8 mouse cellular contexts compared by ENCODE assay signal in the genomic region with DNA sequence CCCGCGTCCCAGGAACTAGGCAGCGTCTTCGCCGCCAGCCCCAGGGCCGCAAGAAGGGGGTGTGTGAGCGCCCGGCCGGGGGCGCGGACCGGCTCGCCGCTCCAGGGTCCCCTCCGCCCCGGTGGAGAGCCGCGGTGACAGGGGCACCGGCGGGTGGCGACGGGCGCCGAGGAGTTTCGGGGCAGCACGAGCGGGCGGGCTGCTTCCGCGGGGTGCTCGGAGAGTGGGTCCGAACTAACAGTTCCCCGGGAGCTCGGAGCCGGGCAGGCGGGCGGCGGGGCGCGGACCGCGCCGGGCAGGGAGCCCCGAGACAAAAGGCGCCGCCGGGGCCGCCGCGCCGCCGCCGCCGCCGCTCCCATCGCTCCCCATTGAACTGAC. TPM values are rescaled to one million over a fixed set of nuclear protein-coding genes. Genes with fewer than 3 reads are reported as not detected.
DNase-seq lines count a peak whose midpoint lies in the region; ATAC-seq and TF ChIP-seq lines count a peak whose summit lies in the region.

No protein-coding gene starts in this region.

- H3K9me3 ChIP-seq in embryonic facial prominence, embryonic 10.5 days, result no peaks in the 10 kb centered on the region
- H3K9me3 ChIP-seq in hindbrain, embryonic 12.5 days (replicated peaks), result no peaks in the 10 kb centered on the region
- no peaks in the 10 kb centered on the region for H3K9me3 ChIP-seq in midbrain, embryonic 11.5 days (ENCODE audit: control insufficient read depth, low read length)

- peaks cover 8% of the 10 kb centered on the region; the same call in 1 of the 2 replicates for H3K4me1 ChIP-seq in embryonic facial prominence, embryonic 10.5 days
- peaks cover 5% of the 10 kb centered on the region; the same call in 1 of the 2 replicates for H3K4me1 ChIP-seq in hindbrain, embryonic 12.5 days
- H3K4me1 ChIP-seq in midbrain, embryonic 11.5 days (ENCODE audit: control insufficient read depth, insufficient read depth, low read length), result no peaks in the 10 kb centered on the region

- TF ChIP-seq CTCF in left cerebral cortex, adult 2 months (IDR thresholded peaks at IDR 0.05), result no peak

- 1% methylated on average over 56 of the region's 56 CpGs for WGBS in embryonic facial prominence, embryonic 10.5 days
- under 1% methylated on average over 25 of the region's 56 CpGs for WGBS in hindbrain, embryonic 12.5 days
- 0% methylated on average over 31 of the region's 56 CpGs for WGBS in midbrain, embryonic 11.5 days

- no peak for DNase-seq in left cerebral cortex, adult 2 months (ENCODE audit: extremely low spot score in 1 of 2, low spot score in 2 of 2)
- no peak for DNase-seq in left cerebral cortex, adult 8-10 months (ENCODE audit: low spot score in 2 of 2)
- no peak for DNase-seq in embryonic facial prominence, embryonic 10.5 days (ENCODE audit: low spot score)
- DNase-seq in midbrain, embryonic 11.5 days (ENCODE audit: low spot score, missing footprints), result no peak
- DNase-seq in adrenal gland, adult 8-10 months, result no peak
- no peak for DNase-seq in embryo, embryonic 11 days

- peak overlapping the region; percentile 94 for H3K27ac ChIP-seq in left cerebral cortex, adult 2 months
- H3K27ac ChIP-seq in embryonic facial prominence, embryonic 10.5 days (replicated peaks), result peak overlapping the region; percentile 98
- H3K27ac ChIP-seq in hindbrain, embryonic 12.5 days, result peak overlapping the region; percentile 99
- peak overlapping the region; percentile 98 for H3K27ac ChIP-seq in midbrain, embryonic 11.5 days (ENCODE audit: low read depth, low read length)

- H3K27me3 ChIP-seq in embryonic facial prominence, embryonic 10.5 days (replicated peaks; ENCODE audit: low read depth, poor library complexity, severe bottlenecking), result no peaks in the 10 kb centered on the region
- no peaks in the 10 kb centered on the region for H3K27me3 ChIP-seq in hindbrain, embryonic 12.5 days
- no peaks in the 10 kb centered on the region for H3K27me3 ChIP-seq in midbrain, embryonic 11.5 days (ENCODE audit: control insufficient read depth, insufficient read depth, low read length)

- peak overlapping the region; percentile 86 for H3K4me2 ChIP-seq in hindbrain, embryonic 12.5 days (replicated peaks)
- H3K4me2 ChIP-seq in midbrain, embryonic 11.5 days, result peak overlapping the region; percentile 55

- H3K9ac ChIP-seq in hindbrain, embryonic 12.5 days, result peak overlapping the region; percentile 98
- H3K9ac ChIP-seq in midbrain, embryonic 11.5 days (ENCODE audit: low read length), result peak overlapping the region; percentile 98

- intact Hi-C loops in left cerebral cortex, adult 2 months (cut with DNase I), result loop anchor here (5.0 to 10.0 kb wide), 3 partner anchors 100 to 490 kb away; a partner anchor contains a TSS

- no peaks in the 10 kb centered on the region for H3K36me3 ChIP-seq in embryonic facial prominence, embryonic 10.5 days (replicated peaks)
- H3K36me3 ChIP-seq in hindbrain, embryonic 12.5 days, result no peaks in the 10 kb centered on the region
- no peaks in the 10 kb centered on the region for H3K36me3 ChIP-seq in midbrain, embryonic 11.5 days (ENCODE audit: control insufficient read depth, insufficient read depth, low read length)

- ATAC-seq in hindbrain, embryonic 12.5 days (ENCODE audit: low FRiP score), result peak; percentile 37
- peak; percentile 22 for ATAC-seq in midbrain, embryonic 11.5 days (ENCODE audit: low FRiP score)
- no peak for ATAC-seq in megakaryocyte progenitor cell, adult 5-6 weeks (replicated peaks; ENCODE audit: poor library complexity)

- H3K4me3 ChIP-seq in left cerebral cortex, adult 2 months, result peak overlapping the region; percentile 77
- peak overlapping the region; percentile 97 for H3K4me3 ChIP-seq in embryonic facial prominence, embryonic 10.5 days
- peak overlapping the region; percentile 99 for H3K4me3 ChIP-seq in hindbrain, embryonic 12.5 days
- H3K4me3 ChIP-seq in midbrain, embryonic 11.5 days (ENCODE audit: low read depth, low read length), result peak overlapping the region; percentile 94

RNA-seq across cellular contexts. Expression of a gene that starts 0.6 kb away (rescaled TPM):
- 10 to 100 TPM; 31.2 to 32.2 TPM for total RNA-seq in left cerebral cortex, adult 2 months (2021)
- 10 to 100 TPM; 25.7 to 35.7 (median 31.8) TPM for total RNA-seq in left cerebral cortex, adult 8-10 months (2022)
- 26.2 and 29.2 TPM in 2 replicates for polyA plus RNA-seq in embryonic facial prominence, embryonic 10.5 days (2016; fragmentation: Nextera tagmentation; extraction: Ambion mirVana)
- polyA plus RNA-seq in hindbrain, embryonic 12.5 days (2016; fragmentation: Nextera tagmentation; extraction: Ambion mirVana), result 48.8 and 53.4 TPM in 2 replicates
- 41.1 and 45.5 TPM in 2 replicates for polyA plus RNA-seq in midbrain, embryonic 11.5 days (2014; fragmentation: Nextera tagmentation; extraction: Ambion mirVana)
- total RNA-seq in megakaryocyte progenitor cell, adult 5-6 weeks (2015), result 38.7 and 39.0 TPM in 2 replicates
- total RNA-seq in megakaryocyte progenitor cell, adult 5-6 weeks (2017), result 33.4 and 34.2 TPM in 2 replicates
- 10 to 100 TPM; 22.9 to 28.4 (median 23.1) TPM for total RNA-seq in adrenal gland, adult 8-10 months (2022)
